Mouse (Mus musculus) left cerebral cortex, adult 18-20 months (tissue): ENCODE data around the gene Nfatc4. TPM values are rescaled to one million over a fixed set of nuclear protein-coding genes. Genes with fewer than 3 reads are reported as not detected.

Source experiments
- DNase-seq, 2 experiments: peaks; one replicate each; pipeline ENCODE4 v3.0.0; 2021 to 2022; ENCODE audit warnings: low spot score in 2 of 2, mixed read lengths in 1 of 2
- total RNA-seq, 2 experiments: library from RNA; stranded (reverse); gene quantifications; 2 replicates each; pipeline ENCODE4 v1.2.3; 2021

The Nfatc4 gene
- total RNA-seq, 2 experiments from 2014 or later, result 3.0 to 3.3 TPM

DNA sequence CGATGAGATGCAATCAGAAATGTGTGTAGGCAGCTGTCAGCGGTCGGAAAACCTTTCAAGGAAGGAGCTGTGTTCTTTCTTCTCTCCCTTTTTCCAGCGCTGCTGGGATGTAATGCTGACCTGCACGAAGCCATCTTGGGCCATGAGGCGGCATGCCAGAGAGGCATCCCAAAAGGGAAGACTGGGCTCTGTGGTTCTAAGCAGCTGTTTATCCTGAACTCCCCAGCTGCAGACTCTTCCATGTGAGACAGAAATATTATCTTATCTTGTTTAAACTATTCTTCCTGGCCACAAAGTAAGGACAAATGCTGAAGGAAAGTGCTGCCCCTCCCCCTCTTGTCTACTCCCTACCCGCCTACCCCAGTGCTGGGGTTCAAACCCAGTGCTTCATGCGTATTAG lies 58.0 kb downstream of the Nfatc4 start:
- no peak for DNase-seq

DNA sequence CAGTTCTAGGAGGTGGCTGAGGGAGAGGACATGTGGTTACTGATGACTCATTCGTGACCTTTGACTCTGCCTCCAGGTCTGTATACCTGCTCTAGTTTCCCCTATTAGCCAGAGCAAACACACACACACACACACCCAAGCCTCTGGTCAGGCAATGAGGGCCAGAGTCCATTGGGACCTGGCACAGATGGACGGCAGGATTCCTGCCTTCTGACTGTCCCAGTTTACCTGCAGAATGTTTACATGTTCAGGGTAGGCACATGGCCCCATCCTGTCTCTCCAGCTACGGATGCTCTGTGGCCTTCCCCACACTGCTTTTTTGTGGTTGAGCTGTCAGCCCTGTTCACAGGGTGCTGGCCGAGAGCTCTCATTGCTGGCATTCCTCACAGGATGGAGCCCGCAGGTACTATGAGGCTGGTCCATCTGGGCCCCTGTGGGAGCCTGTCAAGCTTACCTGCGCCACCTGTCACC lies 59.3 kb downstream of the Nfatc4 start:
- DNase-seq, result no peak

DNA sequence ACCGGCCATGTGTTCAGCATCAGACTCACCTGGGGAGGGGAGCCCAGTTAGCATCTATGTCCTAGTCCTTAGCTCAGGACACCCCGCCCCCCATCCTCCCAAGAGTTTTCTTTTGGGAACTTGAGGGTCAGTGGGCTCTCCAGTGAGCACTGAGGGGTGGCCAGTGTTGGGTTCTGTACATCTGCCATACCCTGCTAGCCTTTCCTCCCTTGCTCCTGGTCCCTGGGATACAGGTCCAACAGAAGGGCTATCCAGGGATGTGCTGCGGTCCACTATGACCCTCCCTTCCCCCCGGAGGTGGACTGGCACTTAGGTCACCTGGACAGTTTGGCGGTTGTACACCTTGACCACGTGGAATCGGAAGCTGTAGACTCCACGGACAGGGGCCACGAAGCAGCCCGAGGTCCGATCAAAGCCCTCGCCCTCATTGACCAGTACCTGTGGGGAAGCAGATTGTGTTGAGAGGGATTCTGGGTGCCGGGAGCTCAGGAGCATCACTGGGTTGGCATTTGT lies 60.3 kb downstream of the Nfatc4 start:
- no peak for DNase-seq

Other genes starting within 250 kb of the Nfatc4 start
- gene Fitm1, start 247.5 kb upstream of the Nfatc4 start, total RNA-seq, result not detected
- 10 to 100 TPM; 47.2 to 58.6 TPM for gene Psme1, start 245.0 kb upstream of the Nfatc4 start, total RNA-seq
- 10 to 100 TPM; 44.7 to 58.2 TPM for gene Emc9, start 237.8 kb upstream of the Nfatc4 start, total RNA-seq
- gene Psme2, start 232.0 kb upstream of the Nfatc4 start, total RNA-seq, result 10 to 100 TPM; 59.6 to 65.7 TPM
- gene Rnf31, start 231.4 kb upstream of the Nfatc4 start, total RNA-seq, result 10 to 100 TPM; 42.0 to 46.2 TPM
- 10 to 100 TPM; 11.7 to 11.8 TPM for gene Irf9, start 219.6 kb upstream of the Nfatc4 start, total RNA-seq
- 1 to 10 TPM; 1.7 to 2.7 TPM for gene Rec8, start 205.1 kb upstream of the Nfatc4 start, total RNA-seq
- 100 to 1,000 TPM; 106 to 116 TPM for gene Ipo4, start 187.2 kb upstream of the Nfatc4 start, total RNA-seq
- 1 to 10 TPM; 3.6 to 4.3 TPM for gene Gm49378, start 185.2 kb upstream of the Nfatc4 start, total RNA-seq
- 10 to 100 TPM; 37.0 to 39.8 TPM for gene Tm9sf1, start 179.3 kb upstream of the Nfatc4 start, total RNA-seq
- gene Tssk4, start 173.0 kb upstream of the Nfatc4 start, total RNA-seq, result 1 to 10 TPM in 1 of 2 experiments, under 1 TPM in 1; 0.94 to 1.1 TPM
- 10 to 100 TPM; 40.1 to 42.2 TPM for gene Mdp1, start 162.6 kb upstream of the Nfatc4 start, total RNA-seq
- gene Gmpr2, start 151.2 kb upstream of the Nfatc4 start, total RNA-seq, result 10 to 100 TPM; 20.1 to 22.8 TPM
- gene Nedd8, start 151.0 kb upstream of the Nfatc4 start, total RNA-seq, result 100 to 1,000 TPM; 318 to 349 TPM
- gene Tinf2, start 141.3 kb upstream of the Nfatc4 start, total RNA-seq, result 10 to 100 TPM; 14.8 to 19.7 TPM
- gene Tgm1, start 109.2 kb upstream of the Nfatc4 start, total RNA-seq, result not detected
- 10 to 100 TPM; 47.1 to 51.2 TPM for gene Rabggta, start 100.9 kb upstream of the Nfatc4 start, total RNA-seq
- 10 to 100 TPM; 86.9 to 88.7 TPM for gene Dhrs1, start 77.5 kb upstream of the Nfatc4 start, total RNA-seq
- gene Nop9, start 77.5 kb upstream of the Nfatc4 start, total RNA-seq, result 10 to 100 TPM; 10.7 to 11.6 TPM
- gene Cideb, start 64.7 kb upstream of the Nfatc4 start, total RNA-seq, result 1 to 10 TPM; 2.3 to 2.4 TPM
- gene Ltb4r2, start 61.7 kb upstream of the Nfatc4 start, total RNA-seq, result under 1 TPM; 0.26 to 0.52 TPM
- gene Ltb4r1, start 57.2 kb upstream of the Nfatc4 start, total RNA-seq, result under 1 TPM in 1 of 2 experiments, not detected in 1; 0.33 TPM
- 1 to 10 TPM; 4.9 to 8.6 TPM for gene Adcy4, start 39.0 kb upstream of the Nfatc4 start, total RNA-seq
- 1 to 10 TPM in 1 of 2 experiments, under 1 TPM in 1; 0.44 to 1.7 TPM for gene Ripk3, start 34.3 kb upstream of the Nfatc4 start, total RNA-seq
- 1 to 10 TPM; 6.2 to 9.0 TPM for gene Nynrin, start 30.9 kb downstream of the Nfatc4 start, total RNA-seq
- gene Cbln3, start 61.2 kb downstream of the Nfatc4 start, total RNA-seq, result under 1 TPM; 0.16 to 0.23 TPM
- 10 to 100 TPM; 12.3 to 13.0 TPM for gene Khnyn, start 61.8 kb downstream of the Nfatc4 start, total RNA-seq
- 100 to 1,000 TPM in 1 of 2 experiments, 10 to 100 TPM in 1; 96.5 to 104 TPM for gene Sdr39u1, start 77.1 kb downstream of the Nfatc4 start, total RNA-seq
- not detected for gene Cma1, start 121.5 kb downstream of the Nfatc4 start, total RNA-seq
- not detected for gene Cma2, start 127.8 kb downstream of the Nfatc4 start, total RNA-seq
- not detected for gene Mcpt1, start 194.8 kb downstream of the Nfatc4 start, total RNA-seq
- not detected for gene Mcpt9, start 207.4 kb downstream of the Nfatc4 start, total RNA-seq
- not detected for gene Mcpt2, start 218.9 kb downstream of the Nfatc4 start, total RNA-seq
- not detected for gene Mcpt4, start 239.2 kb downstream of the Nfatc4 start, total RNA-seq